Mouse (Mus musculus) macrophage (primary cell): Measurements from ENCODE around the gene Klhl36. TPM values are rescaled to one million over a fixed set of nuclear protein-coding genes. Genes with fewer than 3 reads are reported as not detected.

ENCODE experiments used
- H3K27ac ChIP-seq: fragments of 350-480 bp; formaldehyde crosslinking; 2 replicates; pipeline ENCODE4 v1.9.0; 2021
- H3K36me3 ChIP-seq: fragments of 350-480 bp; formaldehyde crosslinking; 2 replicates; pipeline ENCODE4 v1.9.0; 2021; ENCODE audit errors: inconsistent target
- H3K4me3 ChIP-seq: fragments of 350-480 bp; formaldehyde crosslinking; 2 replicates; pipeline ENCODE4 v1.9.0; 2021; ENCODE audit errors: inconsistent target
- H3K79me2 ChIP-seq: fragments of 350-480 bp; formaldehyde crosslinking; 2 replicates; pipeline ENCODE4 v1.9.0; 2021; ENCODE audit errors: inconsistent target
- WGBS: methylation state at CpG from one replicate; pipeline ENCODE4 v1.1.7; 2026; ENCODE audit warnings: inconsistent platforms; ENCODE audit not compliant: missing documents; 5-methylcytosine and 5-hydroxymethylcytosine counted together
- polyA plus RNA-seq: library from polyadenylated mRNA; stranded (reverse); fragments of 250-400 nt; gene quantifications from 3 replicates; pipeline ENCODE4 v1.2.4, GENCODE M21; 2018; ENCODE audit warnings: inconsistent platforms
- total RNA-seq, 78 experiments: library from RNA; depleted of rRNA; stranded (reverse); fragments of 250-400 nt; gene quantifications; 1 replicate in 9 of 78; 2 replicates in 24 of 78; 3 replicates in 43 of 78; 4 replicates in 2 of 78; pipeline ENCODE4 v1.2.4; 2018; ENCODE audit warnings: inconsistent platforms in 56 of 78

Klhl36 gene
- 10 to 100 TPM in 7 of 26 experiments, 1 to 10 TPM in 18, under 1 TPM in 1; 0.70 to 12.8 (median 6.1) TPM for total RNA-seq (2018; cell fraction: chromatin; rRNA removed)
- total RNA-seq (2018; cell fraction: cytosol; rRNA removed) = 1 to 10 TPM; 1.8 to 9.2 (median 6.8) TPM
- 1 to 10 TPM in 25 of 26 experiments, under 1 TPM in 1; 0.93 to 9.8 (median 5.3) TPM for total RNA-seq (2018; cell fraction: nucleus; rRNA removed)
- polyA plus RNA-seq = 2.8 to 6.7 TPM (median 5.1 TPM) in 3 replicates

DNA sequence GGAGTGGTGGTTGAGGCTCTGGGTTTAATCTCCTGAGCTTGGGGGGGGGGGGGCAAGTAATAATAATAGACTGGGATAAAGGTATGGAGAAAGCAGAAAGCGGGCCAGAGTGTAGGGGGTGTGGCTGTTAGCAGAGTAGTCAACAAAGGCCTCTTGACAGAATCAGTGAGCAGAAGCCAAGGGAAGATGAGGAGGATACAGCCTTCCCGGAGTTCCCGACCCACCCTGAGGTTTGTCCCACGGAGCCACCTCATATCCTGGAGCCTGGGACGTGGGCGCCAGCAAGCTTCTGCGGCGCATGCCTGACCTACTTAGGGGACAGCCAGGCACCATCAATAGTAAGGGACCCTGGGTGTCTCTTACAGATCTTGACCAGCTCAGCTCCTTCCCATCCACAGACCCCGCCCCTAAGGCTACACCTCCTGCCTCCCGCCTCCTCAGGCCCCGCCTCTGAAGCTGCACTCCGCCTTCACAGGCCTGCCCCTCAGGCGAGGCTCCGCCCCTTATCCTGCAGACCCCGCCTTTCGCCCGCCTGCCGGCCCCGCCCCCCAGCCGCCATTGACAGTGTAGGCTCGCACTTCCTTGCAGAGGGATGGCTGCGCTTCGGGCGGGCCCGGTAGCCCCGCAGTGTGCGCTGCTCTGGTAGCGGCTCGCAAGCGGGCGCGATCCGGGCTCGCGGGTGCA, at the start of gene Klhl36:
Gene Klhl36 (plus strand): TSS at position 561 of the 684 bp plus-strand sequence.
- Histone ChIP-seq H3K27ac (no peak within 1 kb of the TSS), H3K79me2 (no peaks in the 10 kb centered on the region), H3K4me3 (peak within 1 kb of the TSS; percentile 64), H3K36me3 (no peaks in the 10 kb centered on the region)
- 2% methylated on average over 35 of the region's 35 CpGs for WGBS

DNA sequence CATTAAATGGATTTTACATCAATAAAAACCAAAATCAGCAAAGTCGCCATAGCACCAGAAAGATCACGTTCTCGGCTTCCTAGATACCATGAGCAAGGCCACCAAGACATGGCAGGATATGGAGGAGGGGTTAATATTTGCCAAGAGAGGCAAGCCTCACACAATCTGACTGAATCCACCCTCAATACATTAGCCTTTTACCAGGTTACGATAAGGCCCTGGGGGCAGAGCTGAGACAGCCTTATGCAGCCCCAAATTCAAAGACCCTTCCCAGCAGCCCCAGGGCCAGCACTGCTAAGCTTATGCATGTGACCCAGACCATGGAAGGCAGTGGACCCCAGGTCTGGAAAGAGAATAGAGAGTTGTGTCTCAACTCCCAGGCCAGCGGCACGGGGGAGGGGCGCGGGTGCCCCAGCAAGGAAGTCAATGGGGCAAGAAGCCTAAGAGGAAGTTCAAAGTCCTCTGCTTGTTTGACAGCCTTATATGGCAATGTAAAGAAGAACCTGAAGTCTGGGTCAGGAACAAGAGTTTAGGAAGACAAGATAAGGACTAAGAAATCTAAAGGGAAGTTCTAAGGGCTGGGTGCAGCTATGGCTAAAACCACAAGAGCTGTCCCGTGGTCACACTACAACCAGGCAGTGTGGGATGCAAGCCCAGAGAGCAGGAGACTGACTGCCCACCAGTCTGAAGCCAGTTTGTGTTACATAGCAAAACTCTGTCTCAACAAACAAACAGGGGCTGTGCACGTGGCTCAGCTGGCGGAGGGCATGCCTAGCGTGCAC, 49.2 kb upstream of the Klhl36 start:
- Histone ChIP-seq H3K36me3 (peaks cover 51% of the 10 kb centered on the region), H3K4me3 (no peak overlapping the region), H3K79me2 (peaks cover 75% of the 10 kb centered on the region), H3K27ac (peak overlapping the region; percentile 93)
- 15% methylated on average over 12 of the region's 12 CpGs for WGBS

DNA sequence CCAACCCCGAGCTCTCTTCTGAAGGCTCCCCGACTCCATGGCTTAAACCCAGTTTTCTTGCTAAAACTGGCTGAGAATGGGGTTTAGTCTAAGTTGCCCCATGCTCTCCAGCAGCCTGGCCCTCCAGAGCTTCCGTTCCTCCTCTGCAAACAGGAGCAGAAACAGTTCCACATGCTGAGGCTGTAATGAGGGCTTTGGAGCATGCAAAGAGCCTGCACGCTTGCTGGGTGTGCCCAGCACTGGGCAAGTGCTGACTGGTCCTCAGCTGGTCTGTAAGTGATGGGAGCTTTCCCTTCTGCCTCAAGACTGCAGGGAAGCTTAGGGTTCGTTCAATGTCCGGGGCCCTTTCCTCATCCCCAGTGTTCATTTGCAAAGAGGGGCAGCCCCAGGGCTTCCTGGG, 45.8 kb upstream of the Klhl36 start:
- H3K4me3 ChIP-seq = no peak overlapping the region
- peaks cover 53% of the 10 kb centered on the region for H3K36me3 ChIP-seq
- peaks cover 93% of the 10 kb centered on the region for H3K79me2 ChIP-seq
- over 99% methylated on average over 6 of the region's 6 CpGs for WGBS
- no peak overlapping the region for H3K27ac ChIP-seq

DNA sequence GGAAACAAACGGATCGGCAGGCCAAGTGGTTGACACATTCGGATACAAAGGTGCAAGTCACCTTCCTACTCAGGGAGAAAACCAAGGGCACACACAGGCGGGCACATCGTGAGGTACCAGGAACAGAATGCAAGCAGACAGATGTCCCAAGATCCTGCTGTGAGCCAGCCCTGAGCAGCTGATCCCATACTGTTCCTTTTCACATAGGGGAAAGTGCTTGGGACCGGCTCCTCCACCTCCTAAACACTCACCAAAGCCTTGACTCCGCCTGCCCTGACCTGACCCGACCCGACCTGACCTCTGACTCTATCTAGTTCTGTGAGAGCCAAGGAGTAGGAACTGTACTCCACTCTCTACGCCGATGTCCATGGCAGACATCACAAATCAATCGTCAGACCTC, 44.6 kb upstream of the Klhl36 start:
- H3K79me2 ChIP-seq = peaks cover 93% of the 10 kb centered on the region
- H3K4me3 ChIP-seq = no peak overlapping the region
- peaks cover 65% of the 10 kb centered on the region for H3K36me3 ChIP-seq
- no peak overlapping the region for H3K27ac ChIP-seq
- 64% methylated on average over 12 of the region's 12 CpGs for WGBS

DNA sequence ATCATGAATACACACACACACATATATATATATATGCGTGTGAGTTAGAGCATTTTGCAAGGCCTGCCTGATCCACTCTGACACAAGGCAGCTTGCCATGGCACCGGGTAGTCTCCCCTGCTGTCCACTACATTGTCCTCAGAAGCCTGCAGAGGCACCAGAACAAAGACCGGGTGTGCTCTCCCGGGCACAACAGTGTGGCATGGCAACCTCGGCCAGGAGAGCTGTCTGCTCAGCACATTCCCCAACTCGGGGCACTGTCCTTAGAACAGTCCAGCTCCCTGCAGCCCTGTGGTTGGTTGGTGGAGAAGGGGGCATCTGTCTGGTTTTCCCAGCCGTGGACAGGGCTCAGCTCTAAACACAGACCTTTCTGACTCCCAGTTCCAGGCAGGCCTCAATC, 42.8 kb upstream of the Klhl36 start:
- 93% methylated on average over 7 of the region's 7 CpGs for WGBS
- no peak overlapping the region for H3K4me3 ChIP-seq
- no peak overlapping the region for H3K27ac ChIP-seq
- H3K79me2 ChIP-seq = peaks cover 100% of the 10 kb centered on the region
- peaks cover 76% of the 10 kb centered on the region for H3K36me3 ChIP-seq

DNA sequence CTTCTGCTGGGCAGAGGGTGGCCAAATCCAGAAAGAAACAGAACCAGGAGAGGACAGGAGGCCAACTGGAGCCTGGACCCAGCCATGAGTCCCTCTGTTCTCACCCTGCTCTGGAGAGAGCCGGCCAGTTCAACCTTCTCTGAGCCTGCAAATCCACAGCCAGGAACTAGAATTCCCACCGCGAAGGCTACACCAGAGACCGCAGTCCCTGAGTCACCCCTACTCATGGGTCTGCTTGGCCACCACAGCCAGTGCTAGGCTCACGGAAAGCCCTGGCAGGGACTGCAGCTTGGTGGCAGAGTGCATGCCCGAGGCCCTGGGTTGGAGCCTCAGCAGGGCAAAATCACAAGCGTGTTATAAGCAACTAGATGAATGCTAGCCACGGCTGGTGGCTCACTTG, 42.1 kb upstream of the Klhl36 start:
- 94% methylated on average over 8 of the region's 8 CpGs for WGBS
- Histone ChIP-seq H3K79me2 (peaks cover 97% of the 10 kb centered on the region), H3K27ac (no peak overlapping the region), H3K36me3 (peaks cover 76% of the 10 kb centered on the region), H3K4me3 (no peak overlapping the region)

DNA sequence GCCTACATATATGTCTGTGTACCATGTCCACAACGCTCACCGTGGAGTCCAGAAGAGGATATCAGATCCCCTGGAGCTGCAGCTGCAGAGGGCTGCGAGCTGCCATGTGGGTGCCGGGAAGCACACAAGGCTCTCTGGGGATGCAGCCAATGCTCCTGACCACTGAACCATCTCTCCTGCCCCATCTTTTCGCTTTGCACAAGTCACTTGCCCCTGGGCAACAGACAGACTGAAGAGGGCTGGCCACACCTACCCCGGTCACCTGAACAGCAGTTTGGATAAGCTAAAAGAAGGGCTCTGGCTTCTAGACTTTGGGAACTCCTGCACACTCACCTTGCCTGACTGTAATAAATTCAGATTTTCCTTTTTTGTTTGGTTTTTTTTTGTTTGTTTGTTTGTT, 40.4 kb upstream of the Klhl36 start:
- no peak overlapping the region for H3K27ac ChIP-seq
- H3K79me2 ChIP-seq = peaks cover 84% of the 10 kb centered on the region
- 98% methylated on average over 6 of the region's 6 CpGs for WGBS
- no peak overlapping the region for H3K4me3 ChIP-seq
- peaks cover 60% of the 10 kb centered on the region for H3K36me3 ChIP-seq

DNA sequence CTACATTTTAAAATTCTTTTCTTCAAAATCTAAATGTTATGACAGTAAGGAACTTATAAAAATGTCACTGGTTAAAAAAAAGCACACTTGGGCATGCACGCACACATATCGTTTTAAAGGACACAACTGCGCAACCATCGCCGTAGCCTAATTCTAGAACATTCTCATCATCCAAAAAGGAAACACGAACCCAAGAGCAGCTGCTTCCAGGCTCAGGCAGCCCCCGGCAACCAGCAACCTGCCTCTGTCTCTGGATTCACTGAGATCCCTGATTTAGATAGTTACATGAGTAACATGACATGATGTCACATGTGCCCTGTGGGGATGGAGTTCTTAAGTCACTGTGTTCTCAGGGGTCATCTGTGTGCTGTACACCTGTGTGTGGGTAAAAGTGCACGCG, 38.8 kb upstream of the Klhl36 start:
- 93% methylated on average over 9 of the region's 9 CpGs for WGBS
- peaks cover 51% of the 10 kb centered on the region for H3K36me3 ChIP-seq
- peak overlapping the region; percentile 98 for H3K27ac ChIP-seq
- peaks cover 84% of the 10 kb centered on the region for H3K79me2 ChIP-seq
- H3K4me3 ChIP-seq = no peak overlapping the region

DNA sequence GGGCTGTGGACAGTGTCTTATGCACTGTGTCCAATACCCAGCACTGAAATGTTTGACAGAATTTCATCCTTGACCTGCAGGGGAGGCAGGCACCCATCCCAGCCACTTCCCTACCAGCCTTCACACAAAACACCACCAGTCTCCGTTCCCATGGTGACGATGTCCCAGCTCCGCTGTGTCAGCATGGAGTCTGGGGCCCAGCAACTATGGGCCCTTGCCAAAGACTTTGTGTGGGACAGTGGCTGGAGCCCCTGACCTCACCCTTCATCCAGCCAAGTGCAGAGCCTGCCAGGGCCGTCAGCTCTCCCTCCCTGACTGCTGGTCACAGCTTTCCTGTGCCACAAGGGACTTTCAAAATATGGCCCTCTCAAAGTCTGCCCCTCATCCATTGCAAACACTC, 38.0 kb upstream of the Klhl36 start:
- H3K4me3 ChIP-seq = no peak overlapping the region
- peak overlapping the region; percentile 98 for H3K27ac ChIP-seq
- peaks cover 44% of the 10 kb centered on the region for H3K36me3 ChIP-seq
- peaks cover 84% of the 10 kb centered on the region for H3K79me2 ChIP-seq
- WGBS = 57% methylated on average over 4 of the region's 4 CpGs

DNA sequence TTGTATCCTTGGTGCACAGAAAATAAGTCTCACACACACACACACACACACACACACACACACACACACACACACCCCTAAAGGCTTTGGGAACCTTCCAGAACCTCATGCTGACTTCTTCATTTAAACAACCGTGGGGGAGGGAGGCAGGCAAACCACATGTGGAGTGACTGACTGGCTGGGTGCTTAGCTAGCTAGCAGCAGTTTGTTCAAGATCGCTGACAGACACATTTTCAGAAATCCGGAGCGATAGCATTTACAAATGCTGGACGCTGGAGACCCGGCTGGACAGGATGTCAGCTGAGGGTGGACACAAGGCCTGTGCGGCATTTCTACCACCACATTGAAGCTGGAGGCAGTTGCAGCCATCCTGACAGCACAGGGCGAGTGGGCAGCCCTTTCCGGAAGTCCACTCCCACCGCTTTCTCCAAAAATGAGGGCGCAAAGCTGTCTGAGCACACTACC, 37.2 kb upstream of the Klhl36 start:
- Histone ChIP-seq H3K36me3 (peaks cover 43% of the 10 kb centered on the region), H3K79me2 (peaks cover 84% of the 10 kb centered on the region), H3K4me3 (no peak overlapping the region), H3K27ac (peak overlapping the region; percentile 98)
- WGBS = 17% methylated on average over 11 of the region's 11 CpGs

DNA sequence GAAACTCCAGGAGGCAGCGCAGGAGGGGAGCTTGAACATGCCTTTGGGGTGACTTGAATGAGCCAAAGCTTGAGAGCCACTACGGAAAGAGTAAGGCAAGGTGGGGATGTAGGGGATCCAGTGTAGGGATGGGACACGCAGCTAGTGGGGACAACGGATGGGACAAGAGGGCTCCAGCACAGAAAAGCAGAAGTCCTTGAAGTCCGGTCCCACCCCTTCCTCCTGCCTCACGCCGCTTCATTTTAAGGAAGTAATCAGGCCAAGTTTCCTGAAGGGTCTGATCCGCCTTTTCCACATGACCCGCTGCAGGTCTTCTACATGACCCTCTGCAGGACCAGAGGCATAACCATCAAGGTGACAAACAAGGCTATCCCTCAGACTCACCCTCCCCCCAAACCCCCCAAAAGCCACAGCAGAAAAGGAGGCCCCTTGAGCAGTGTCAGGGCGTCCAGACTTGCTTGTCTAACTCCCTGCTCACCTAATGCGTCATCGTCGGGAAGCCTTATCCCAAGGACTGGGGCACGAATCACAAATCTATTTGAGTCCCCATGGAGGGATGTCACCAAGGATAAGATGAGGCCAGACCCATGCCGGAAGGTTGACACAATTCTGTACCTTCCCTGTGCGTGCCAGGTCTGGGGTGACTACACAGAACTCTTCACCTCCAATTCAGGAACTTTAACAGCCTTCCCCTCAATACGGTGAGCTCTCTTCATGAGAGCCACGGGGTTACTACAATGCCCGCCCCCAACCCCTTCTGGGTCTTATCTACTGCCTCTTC, 35.9 kb upstream of the Klhl36 start:
- WGBS = 1% methylated on average over 18 of the region's 19 CpGs
- Histone ChIP-seq H3K79me2 (peaks cover 84% of the 10 kb centered on the region), H3K4me3 (no peak overlapping the region), H3K27ac (peak overlapping the region; percentile 98), H3K36me3 (peaks cover 43% of the 10 kb centered on the region)

DNA sequence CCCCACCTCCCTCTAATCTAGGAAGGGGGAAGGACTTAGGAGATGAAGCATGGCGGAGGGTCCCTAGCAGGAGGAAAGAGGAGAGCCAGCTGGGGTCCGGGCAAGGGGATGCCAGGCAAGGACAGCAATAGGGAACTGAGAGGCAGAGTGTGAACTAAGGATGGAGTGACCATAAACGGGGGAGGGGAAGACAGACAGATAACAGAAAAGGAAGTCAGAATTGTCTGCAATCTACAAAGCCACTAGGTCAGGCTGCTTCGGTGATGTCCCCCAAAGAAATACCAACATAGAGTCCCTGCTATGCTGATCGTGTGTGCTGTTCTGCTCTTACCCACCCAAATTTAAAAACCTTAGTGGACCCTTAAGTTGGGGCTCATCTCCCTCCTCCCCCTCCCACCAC, 35.1 kb upstream of the Klhl36 start:
- Histone ChIP-seq H3K79me2 (peaks cover 84% of the 10 kb centered on the region), H3K36me3 (peaks cover 40% of the 10 kb centered on the region), H3K27ac (peak overlapping the region; percentile 98), H3K4me3 (no peak overlapping the region; the same call in 1 of the 2 replicates)
- 12% methylated on average over 5 of the region's 5 CpGs for WGBS

DNA sequence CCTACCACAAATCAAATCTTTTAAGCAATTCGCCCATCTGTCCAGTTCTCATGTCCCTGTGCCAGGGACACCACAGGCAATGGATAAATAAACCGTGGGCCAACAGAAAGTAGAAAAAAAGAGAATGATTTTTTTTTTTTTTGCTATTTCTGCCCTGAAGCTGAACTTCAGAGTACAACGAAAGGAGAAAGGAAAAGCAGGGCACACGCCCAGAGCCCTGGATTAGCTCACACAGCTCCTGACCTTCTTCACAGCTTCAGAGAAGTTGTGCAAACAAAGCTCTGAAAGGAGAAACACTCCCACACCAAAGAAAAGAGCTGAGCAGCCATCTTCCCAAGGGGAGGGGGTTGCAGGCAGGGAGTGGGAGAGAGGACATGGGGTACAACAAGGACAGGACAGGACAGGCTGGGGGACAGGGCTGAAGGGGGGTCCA, 34.3 kb upstream of the Klhl36 start:
- peak overlapping the region; percentile 98 for H3K27ac ChIP-seq
- H3K79me2 ChIP-seq = peaks cover 84% of the 10 kb centered on the region
- peaks cover 34% of the 10 kb centered on the region for H3K36me3 ChIP-seq
- no peak overlapping the region for H3K4me3 ChIP-seq
- WGBS = 13% methylated on average over 4 of the region's 4 CpGs

DNA sequence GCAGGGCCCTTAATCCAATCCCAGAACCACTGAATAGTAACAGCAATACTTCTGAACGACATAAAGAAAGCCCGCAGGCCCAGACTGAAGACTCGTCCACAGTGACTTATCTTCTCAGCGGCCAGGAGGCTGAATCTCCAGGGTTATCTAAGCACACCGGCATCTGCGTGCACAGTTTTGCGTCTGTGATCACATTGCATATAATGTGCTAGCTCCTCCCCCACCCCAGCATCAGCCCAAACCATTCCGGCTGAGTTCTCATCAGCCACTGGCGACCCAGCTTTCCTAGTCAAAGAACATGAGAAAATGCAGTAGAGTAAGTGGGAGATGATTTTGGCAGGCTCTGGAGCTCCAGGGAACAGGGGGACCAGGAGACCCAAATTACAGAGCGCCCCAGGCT, 33.1 kb upstream of the Klhl36 start:
- peak overlapping the region; percentile 98; the same call in 1 of the 2 replicates for H3K27ac ChIP-seq
- 92% methylated on average over 10 of the region's 10 CpGs for WGBS
- H3K79me2 ChIP-seq = peaks cover 84% of the 10 kb centered on the region
- peaks cover 29% of the 10 kb centered on the region; the same call in 1 of the 2 replicates for H3K36me3 ChIP-seq
- no peak overlapping the region for H3K4me3 ChIP-seq
